Mouse (Mus musculus) erythroblast, embryonic 14.5 days (primary cell): Measurements from ENCODE around the gene Slc16a12.

ENCODE experiments used
- GATA1 ChIP-seq: IDR thresholded peaks from 2 replicates; pipeline ENCODE4 v1.6.1; 2012; ENCODE audit warnings: low read length, inconsistent platforms, mixed read lengths
- TAL1 ChIP-seq: IDR thresholded peaks from 3 replicates; pipeline ENCODE4 v1.6.1; 2012; ENCODE audit warnings: low read length, inconsistent platforms, mixed read lengths

GRCm38 (mm10) chr19:34724598-34724997 lies 22.5 kb downstream of the Slc16a12 start:
- TF ChIP-seq TAL1, result no peak
- no peak for TF ChIP-seq GATA1
